Mouse (Mus musculus) midbrain, embryonic 15.5 days (tissue): Measurements from ENCODE around the gene Mast2. TPM values are rescaled to one million over a fixed set of nuclear protein-coding genes. Genes with fewer than 3 reads are reported as not detected.
A peak's percentile ranks its signal among the peaks of the same experiment; 100 is the strongest.

ENCODE experiments used
- ATAC-seq: fragments of 200-750 bp; cut with Nextera tagmentation; replicated peaks from 2 replicates; pipeline ENCODE4 v1.8.0; 2017; ENCODE audit warnings: moderate TSS enrichment
- H3K27ac ChIP-seq: fragments of 300-500 bp; sonication (generic); 2 replicates; pipeline ENCODE4 v1.5.1; 2015; ENCODE audit warnings: mild to moderate bottlenecking, inconsistent platforms
- H3K27me3 ChIP-seq: fragments of 300-500 bp; sonication (generic); replicated peaks from 2 replicates; pipeline ENCODE4 v1.6.1; 2015; ENCODE audit warnings: inconsistent platforms
- H3K36me3 ChIP-seq: fragments of 300-500 bp; sonication (generic); replicated peaks from 2 replicates; pipeline ENCODE4 v1.6.1; 2015; ENCODE audit warnings: inconsistent platforms
- H3K4me1 ChIP-seq: fragments of 300-500 bp; sonication (generic); 2 replicates; pipeline ENCODE4 v1.6.1; 2015; ENCODE audit warnings: inconsistent platforms
- H3K4me2 ChIP-seq: fragments of 300-500 bp; sonication (generic); 2 replicates; pipeline ENCODE4 v1.6.1; 2015; ENCODE audit warnings: inconsistent platforms, mild to moderate bottlenecking, moderate library complexity
- H3K4me3 ChIP-seq: fragments of 300-500 bp; sonication (generic); 2 replicates; pipeline ENCODE4 v1.5.1; 2015; ENCODE audit warnings: mild to moderate bottlenecking, inconsistent platforms
- H3K9ac ChIP-seq: fragments of 300-500 bp; sonication (generic); 2 replicates; pipeline ENCODE4 v1.6.1; 2015; ENCODE audit warnings: mild to moderate bottlenecking, inconsistent platforms
- H3K9me3 ChIP-seq: fragments of 300-500 bp; sonication (generic); 2 replicates; pipeline ENCODE4 v1.6.1; 2016; ENCODE audit warnings: inconsistent platforms
- WGBS: fragments of 180-500 bp; shearing (Covaris S2); methylation state at CpG from one replicate; pipeline ENCODE4 v1.1.7; 2015; ENCODE audit warnings: mixed read lengths; 5-methylcytosine and 5-hydroxymethylcytosine counted together
- polyA plus RNA-seq: library from polyadenylated mRNA; unstranded; fragments of >200 nt; fragmentation: Nextera tagmentation; extraction: Ambion mirVana; gene quantifications from 2 replicates; pipeline ENCODE4 v1.2.1, GENCODE M21; 2015

The Mast2 gene
- polyA plus RNA-seq, 1 experiment from 2014 or later = 59.1 TPM

- H3K4me1 ChIP-seq = peaks cover 26% of the 10 kb centered on the region
- 90% methylated on average over 3 of the region's 3 CpGs for WGBS
- peak overlapping the region; percentile 65; the same call in 1 of the 2 replicates for H3K4me2 ChIP-seq
- no peak overlapping the region for H3K9ac ChIP-seq
- H3K9me3 ChIP-seq = no peaks in the 10 kb centered on the region
- no peaks in the 10 kb centered on the region for H3K36me3 ChIP-seq
- H3K27me3 ChIP-seq = no peaks in the 10 kb centered on the region
- no peak overlapping the region for H3K4me3 ChIP-seq
- ATAC-seq = no peak
- no peak overlapping the region for H3K27ac ChIP-seq
Measured at GRCm38 (mm10) chr4:116461943-116462342, 2.0 kb downstream of the Mast2 start.

- Histone ChIP-seq H3K4me3 (no peak overlapping the region), H3K36me3 (no peaks in the 10 kb centered on the region), H3K27ac (no peak overlapping the region), H3K9me3 (no peaks in the 10 kb centered on the region), H3K4me2 (no peak overlapping the region), H3K9ac (no peak overlapping the region), H3K4me1 (no peaks in the 10 kb centered on the region), H3K27me3 (no peaks in the 10 kb centered on the region)
- no peak for ATAC-seq
Measured at GRCm38 (mm10) chr4:116451553-116451952, 12.4 kb downstream of the Mast2 start.

GRCm38 (mm10) chr4:116449951-116450350 is 14.0 kb downstream of the Mast2 start:
- no peaks in the 10 kb centered on the region for H3K27me3 ChIP-seq
- ATAC-seq = no peak

GRCm38 (mm10) chr4:116448673-116449072 is 15.3 kb downstream of the Mast2 start:
- Histone ChIP-seq H3K27ac (no peak overlapping the region), H3K9me3 (no peaks in the 10 kb centered on the region), H3K4me2 (no peak overlapping the region), H3K9ac (no peak overlapping the region), H3K4me3 (no peak overlapping the region), H3K27me3 (no peaks in the 10 kb centered on the region), H3K4me1 (no peaks in the 10 kb centered on the region), H3K36me3 (no peaks in the 10 kb centered on the region)
- 50% methylated on average over 8 of the region's 8 CpGs for WGBS
- no peak for ATAC-seq

More at GRCm38 (mm10) chr4:116449951-116450350, 14.0 kb downstream of the Mast2 start:
- Histone ChIP-seq H3K4me1 (no peaks in the 10 kb centered on the region), H3K9me3 (no peaks in the 10 kb centered on the region), H3K27ac (no peak overlapping the region), H3K36me3 (no peaks in the 10 kb centered on the region), H3K9ac (no peak overlapping the region), H3K4me2 (no peak overlapping the region), H3K4me3 (no peak overlapping the region)

GRCm38 (mm10) chr4:116439383-116439782 is 24.6 kb downstream of the Mast2 start:
- no peak overlapping the region for H3K4me2 ChIP-seq
- no peaks in the 10 kb centered on the region for H3K9me3 ChIP-seq
- no peak for ATAC-seq
- no peaks in the 10 kb centered on the region for H3K4me1 ChIP-seq
- H3K36me3 ChIP-seq = no peaks in the 10 kb centered on the region
- no peaks in the 10 kb centered on the region for H3K27me3 ChIP-seq
- 98% methylated on average over 1 of the region's 1 CpGs for WGBS
- H3K27ac ChIP-seq = no peak overlapping the region
- no peak overlapping the region for H3K4me3 ChIP-seq
- no peak overlapping the region for H3K9ac ChIP-seq

- Histone ChIP-seq H3K9ac (no peak overlapping the region), H3K4me1 (no peaks in the 10 kb centered on the region), H3K9me3 (no peaks in the 10 kb centered on the region), H3K27ac (no peak overlapping the region), H3K4me3 (no peak overlapping the region), H3K4me2 (no peak overlapping the region), H3K27me3 (no peaks in the 10 kb centered on the region), H3K36me3 (no peaks in the 10 kb centered on the region)
- ATAC-seq = no peak
Measured at GRCm38 (mm10) chr4:116438561-116438960, 25.4 kb downstream of the Mast2 start.

- H3K9ac ChIP-seq = no peak overlapping the region
- no peak overlapping the region for H3K27ac ChIP-seq
- H3K4me1 ChIP-seq = no peaks in the 10 kb centered on the region
- no peaks in the 10 kb centered on the region for H3K27me3 ChIP-seq
- no peak overlapping the region for H3K4me3 ChIP-seq
- H3K36me3 ChIP-seq = 0 out of 2 replicates have a peak, but pooled peaks cover 3% of the 10 kb centered on the region
- no peaks in the 10 kb centered on the region for H3K9me3 ChIP-seq
- WGBS = 97% methylated on average over 4 of the region's 4 CpGs
- no peak overlapping the region for H3K4me2 ChIP-seq
- no peak for ATAC-seq
Measured at GRCm38 (mm10) chr4:116435626-116436025, 28.4 kb downstream of the Mast2 start.

- WGBS = 91% methylated on average over 1 of the region's 1 CpGs
- Histone ChIP-seq H3K4me2 (no peak overlapping the region), H3K9me3 (no peaks in the 10 kb centered on the region), H3K4me1 (no peaks in the 10 kb centered on the region), H3K4me3 (no peak overlapping the region), H3K27me3 (no peaks in the 10 kb centered on the region), H3K9ac (no peak overlapping the region), H3K27ac (no peak overlapping the region), H3K36me3 (no peaks in the 10 kb centered on the region)
- no peak for ATAC-seq
Measured at GRCm38 (mm10) chr4:116422186-116422585, 41.8 kb downstream of the Mast2 start.

- no peaks in the 10 kb centered on the region for H3K27me3 ChIP-seq
- no peak for ATAC-seq
- no peaks in the 10 kb centered on the region for H3K36me3 ChIP-seq
- no peaks in the 10 kb centered on the region for H3K9me3 ChIP-seq
- H3K27ac ChIP-seq = no peak overlapping the region
- no peak overlapping the region for H3K9ac ChIP-seq
- no peak overlapping the region for H3K4me3 ChIP-seq
- no peaks in the 10 kb centered on the region for H3K4me1 ChIP-seq
- WGBS = 95% methylated on average over 3 of the region's 3 CpGs
- H3K4me2 ChIP-seq = no peak overlapping the region
Measured at GRCm38 (mm10) chr4:116421170-116421569, 42.8 kb downstream of the Mast2 start.

- ATAC-seq = no peak
- H3K36me3 ChIP-seq = no peaks in the 10 kb centered on the region
- no peak overlapping the region for H3K4me3 ChIP-seq
- H3K9me3 ChIP-seq = no peaks in the 10 kb centered on the region
- WGBS = 56% methylated on average over 1 of the region's 1 CpGs
- no peak overlapping the region for H3K4me2 ChIP-seq
- no peaks in the 10 kb centered on the region for H3K27me3 ChIP-seq
- no peak overlapping the region for H3K27ac ChIP-seq
- no peak overlapping the region for H3K9ac ChIP-seq
- H3K4me1 ChIP-seq = no peaks in the 10 kb centered on the region
Measured at GRCm38 (mm10) chr4:116412993-116413392, 51.0 kb downstream of the Mast2 start.

- Histone ChIP-seq H3K4me2 (no peak overlapping the region), H3K27ac (no peak overlapping the region), H3K9ac (no peak overlapping the region), H3K27me3 (no peaks in the 10 kb centered on the region), H3K4me1 (peaks cover 4% of the 10 kb centered on the region), H3K36me3 (no peaks in the 10 kb centered on the region), H3K4me3 (no peak overlapping the region), H3K9me3 (no peaks in the 10 kb centered on the region)
- ATAC-seq = no peak
Measured at GRCm38 (mm10) chr4:116411401-116411800, 52.6 kb downstream of the Mast2 start.

- Histone ChIP-seq H3K4me3 (no peak overlapping the region), H3K4me1 (peaks cover 24% of the 10 kb centered on the region), H3K4me2 (peak overlapping the region; percentile 34; the same call in 1 of the 2 replicates), H3K27ac (peak overlapping the region; percentile 74), H3K9me3 (no peaks in the 10 kb centered on the region), H3K36me3 (no peaks in the 10 kb centered on the region), H3K27me3 (no peaks in the 10 kb centered on the region), H3K9ac (0 out of 2 replicates have a peak overlapping the region, but pooled peaks have one; percentile 8)
- 57% methylated on average over 2 of the region's 2 CpGs for whole genome bisulfite sequencing
- ATAC-seq = no peak
Measured at GRCm38 (mm10) chr4:116406668-116407067, 57.3 kb downstream of the Mast2 start.

GRCm38 (mm10) chr4:116405955-116406351 is 58.0 kb downstream of the Mast2 start:
- Histone ChIP-seq H3K27me3 (no peaks in the 10 kb centered on the region), H3K9ac (peak overlapping the region; percentile 57), H3K4me3 (peak overlapping the region; percentile 41), H3K9me3 (no peaks in the 10 kb centered on the region), H3K27ac (peak overlapping the region; percentile 89), H3K36me3 (no peaks in the 10 kb centered on the region), H3K4me1 (peaks cover 30% of the 10 kb centered on the region), H3K4me2 (peak overlapping the region; percentile 59)
- whole genome bisulfite sequencing = 2% methylated on average over 8 of the region's 8 CpGs
- peak; percentile 82 for ATAC-seq
